Mouse (Mus musculus): ENCODE measurements around the gene OR5BS1P. TPM values are rescaled to one million over a fixed set of nuclear protein-coding genes. Genes with fewer than 3 reads are reported as not detected.

Gene OR5BS1P
- polyA plus RNA-seq, 1 experiment = not detected

DNA sequence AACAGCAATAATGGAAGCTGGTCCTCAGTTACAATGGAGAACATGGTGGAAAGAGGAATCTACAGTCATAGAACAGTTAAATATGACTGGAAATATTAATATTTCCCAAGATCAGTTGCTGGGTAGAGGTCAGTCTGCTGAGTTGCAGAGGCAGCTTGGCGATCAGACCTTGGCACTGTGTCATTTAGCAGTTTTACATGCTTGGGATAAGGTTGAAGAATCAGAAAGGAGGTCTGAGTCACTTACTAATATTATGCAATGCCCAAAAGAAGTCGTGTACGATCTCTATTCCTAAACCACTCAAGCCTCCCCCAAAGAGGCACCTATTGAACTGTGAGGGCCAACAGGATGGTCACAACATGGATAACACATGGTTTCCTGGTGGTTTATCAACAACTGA, 25.1 kb upstream of the OR5BS1P start:
- Histone ChIP-seq H3ac (ENCODE audit: control insufficient read depth, insufficient read length, low read depth) (no peak overlapping the region), H3K79me3 (ENCODE audit: low read depth) (no peaks in the 10 kb centered on the region), H3K4me3 (ENCODE audit: insufficient read depth, poor library complexity, severe bottlenecking) (no peak overlapping the region), H3K36me3 (ENCODE audit: control insufficient read depth, insufficient read depth) (no peaks in the 10 kb centered on the region), H3K79me2 (ENCODE audit: control insufficient read depth, insufficient read depth) (no peaks in the 10 kb centered on the region), H3K27me3 (ENCODE audit: control insufficient read depth, insufficient read depth, insufficient read length) (peaks cover 3% of the 10 kb centered on the region)
- TF ChIP-seq CEBPB (IDR thresholded peaks at IDR 0.05; ENCODE audit: low read depth) (no peak), MYOG (IDR thresholded peaks at IDR 0.05; ENCODE audit: control insufficient read depth, extremely low read depth, insufficient read length) (no peak), FOSL1 (IDR thresholded peaks at IDR 0.05; ENCODE audit: insufficient read depth, low read length, poor library complexity, severe bottlenecking) (no peak)

DNA sequence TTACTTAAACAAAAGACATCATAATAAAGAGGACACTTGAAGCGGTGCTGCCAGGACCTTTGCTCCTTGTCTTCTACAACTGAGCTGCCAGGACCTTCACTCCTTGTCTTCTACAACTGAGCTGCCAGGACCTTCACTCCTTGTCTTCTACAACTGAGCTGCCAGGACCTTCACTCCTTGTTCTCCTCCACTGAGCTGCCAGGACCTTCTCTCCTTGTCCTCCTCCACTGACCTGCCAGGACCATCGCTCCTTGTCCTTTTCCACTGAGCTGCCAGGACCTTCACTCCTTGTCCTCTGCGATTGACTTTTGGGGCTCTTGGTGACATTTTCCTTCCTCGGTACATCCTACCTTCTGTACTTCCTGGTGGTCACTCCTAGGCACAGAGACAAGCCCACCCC, 21.2 kb upstream of the OR5BS1P start:
- Histone ChIP-seq H3K79me2 (ENCODE audit: control insufficient read depth, insufficient read depth) (no peaks in the 10 kb centered on the region), H3K27me3 (ENCODE audit: control insufficient read depth, insufficient read depth, insufficient read length) (peaks cover 24% of the 10 kb centered on the region), H3K4me3 (ENCODE audit: insufficient read depth, poor library complexity, severe bottlenecking) (no peak overlapping the region), H3K36me3 (ENCODE audit: control insufficient read depth, insufficient read depth) (no peaks in the 10 kb centered on the region), H3ac (ENCODE audit: control insufficient read depth, insufficient read length, low read depth) (no peak overlapping the region), H3K79me3 (ENCODE audit: low read depth) (no peaks in the 10 kb centered on the region)
- TF ChIP-seq USF1 (IDR thresholded peaks at IDR 0.05; ENCODE audit: low read depth) = no peak
- no peak for TF ChIP-seq CTCF (IDR thresholded peaks at IDR 0.05; ENCODE audit: control insufficient read depth, insufficient read depth, insufficient read length)
- no peak for TF ChIP-seq MYOG (IDR thresholded peaks at IDR 0.05; ENCODE audit: control insufficient read depth, extremely low read depth, insufficient read length)

- H3K4me3 ChIP-seq (ENCODE audit: insufficient read depth, poor library complexity, severe bottlenecking) = no peak within 1 kb of the TSS
- H3K36me3 ChIP-seq (ENCODE audit: control insufficient read depth, insufficient read depth) = no peaks in the 10 kb centered on the region
- no peaks in the 10 kb centered on the region for H3K79me2 ChIP-seq (ENCODE audit: control insufficient read depth, insufficient read depth)
- no peak within 1 kb of the TSS for H3ac ChIP-seq (ENCODE audit: control insufficient read depth, insufficient read length, low read depth)
- TF ChIP-seq FOSL1 (IDR thresholded peaks at IDR 0.05; ENCODE audit: insufficient read depth, low read length, poor library complexity, severe bottlenecking) = no peak
- no peaks in the 10 kb centered on the region for H3K79me3 ChIP-seq (ENCODE audit: low read depth)
- H3K27me3 ChIP-seq (ENCODE audit: control insufficient read depth, insufficient read depth, insufficient read length) = peaks cover 45% of the 10 kb centered on the region
These were observed 17.4 kb upstream of the OR5BS1P start, which contains the start of gene Olfr281 for GRCm38 (mm10) chr15:98452288-98452687. Olfr281 (plus strand) TSS chr15:98452588.

DNA sequence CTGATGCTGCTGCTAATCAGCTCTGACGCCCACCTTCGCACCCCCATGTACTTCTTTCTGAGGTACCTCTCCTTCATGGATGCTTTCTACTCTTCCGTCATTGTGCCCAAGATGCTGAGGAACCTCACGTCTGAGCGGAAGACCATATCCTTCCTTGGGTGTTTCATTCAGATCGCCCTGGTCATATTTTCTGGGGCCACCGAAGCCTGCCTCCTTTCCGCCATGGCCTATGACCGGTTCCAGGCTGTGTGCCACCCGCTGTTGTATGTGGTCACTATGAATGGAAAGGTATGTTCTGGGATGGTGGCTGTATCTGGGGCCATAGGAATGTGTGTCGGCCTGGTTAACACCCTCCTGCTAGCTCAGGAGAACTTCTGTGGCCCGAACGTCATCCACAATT, 1.8 kb downstream of the OR5BS1P start:
- TF ChIP-seq CTCF (IDR thresholded peaks at IDR 0.05; ENCODE audit: control insufficient read depth, insufficient read depth, insufficient read length) (no peak), MYOG (IDR thresholded peaks at IDR 0.05; ENCODE audit: control insufficient read depth, extremely low read depth, insufficient read length) (no peak), CEBPB (IDR thresholded peaks at IDR 0.05; ENCODE audit: low read depth) (no peak), MYOD1 (IDR thresholded peaks at IDR 0.05; ENCODE audit: control insufficient read depth, insufficient read length, low read depth) (no peak), FOSL1 (IDR thresholded peaks at IDR 0.05; ENCODE audit: insufficient read depth, low read length, poor library complexity, severe bottlenecking) (no peak), USF1 (IDR thresholded peaks at IDR 0.05; ENCODE audit: low read depth) (no peak), MAX (IDR thresholded peaks at IDR 0.05) (no peak)
- H3K4me3 ChIP-seq (ENCODE audit: insufficient read depth, poor library complexity, severe bottlenecking) = no peak overlapping the region
- no peaks in the 10 kb centered on the region for H3K79me2 ChIP-seq (ENCODE audit: control insufficient read depth, insufficient read depth)
- no peaks in the 10 kb centered on the region for H3K36me3 ChIP-seq (ENCODE audit: control insufficient read depth, insufficient read depth)
- H3ac ChIP-seq (ENCODE audit: control insufficient read depth, insufficient read length, low read depth) = no peak overlapping the region
- no peaks in the 10 kb centered on the region for H3K79me3 ChIP-seq (ENCODE audit: low read depth)
- peaks cover 62% of the 10 kb centered on the region for H3K27me3 ChIP-seq (ENCODE audit: control insufficient read depth, insufficient read depth, insufficient read length)

- Histone ChIP-seq H3K36me3 (ENCODE audit: control insufficient read depth, insufficient read depth) (no peaks in the 10 kb centered on the region), H3ac (ENCODE audit: control insufficient read depth, insufficient read length, low read depth) (no peak overlapping the region), H3K4me3 (ENCODE audit: insufficient read depth, poor library complexity, severe bottlenecking) (no peak overlapping the region), H3K79me2 (ENCODE audit: control insufficient read depth, insufficient read depth) (no peaks in the 10 kb centered on the region), H3K27me3 (ENCODE audit: control insufficient read depth, insufficient read depth, insufficient read length) (peaks cover 72% of the 10 kb centered on the region), H3K79me3 (ENCODE audit: low read depth) (no peaks in the 10 kb centered on the region)
- no peak for TF ChIP-seq CTCF (IDR thresholded peaks at IDR 0.05; ENCODE audit: control insufficient read depth, insufficient read depth, insufficient read length)
These were observed 5.3 kb downstream of the OR5BS1P start for GRCm38 (mm10) chr15:98474958-98475357.

GRCm38 (mm10) chr15:98475382-98475781, 5.7 kb downstream of the OR5BS1P start:
- TF ChIP-seq CTCF (IDR thresholded peaks at IDR 0.05; ENCODE audit: control insufficient read depth, insufficient read depth, insufficient read length) = peak; percentile 5
- TF ChIP-seq MYOG (IDR thresholded peaks at IDR 0.05; ENCODE audit: control insufficient read depth, extremely low read depth, insufficient read length) = no peak

DNA sequence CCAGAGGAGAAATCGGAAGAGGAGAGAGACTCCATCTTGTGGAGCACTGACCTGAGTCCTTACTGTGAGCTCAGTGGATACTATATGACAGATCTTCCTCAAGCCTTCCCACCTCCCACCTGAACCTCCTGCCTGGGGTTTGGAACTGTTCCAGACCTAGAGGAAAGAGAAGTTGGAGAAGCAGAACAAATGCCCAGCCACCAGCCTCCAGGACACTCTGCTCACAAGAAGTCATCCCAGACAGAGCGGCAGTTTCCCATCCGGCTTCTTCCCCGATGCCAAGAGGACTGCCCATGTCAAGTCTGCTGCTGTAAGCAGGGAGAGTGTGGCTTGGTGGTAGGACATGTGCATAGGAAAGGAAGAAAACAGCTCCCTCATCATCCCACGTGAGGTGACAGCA, 6.6 kb downstream of the OR5BS1P start:
- H3K27me3 ChIP-seq (ENCODE audit: control insufficient read depth, insufficient read depth, insufficient read length) = peaks cover 72% of the 10 kb centered on the region
- no peaks in the 10 kb centered on the region for H3K79me3 ChIP-seq (ENCODE audit: low read depth)
- H3K36me3 ChIP-seq (ENCODE audit: control insufficient read depth, insufficient read depth) = no peaks in the 10 kb centered on the region
- TF ChIP-seq CTCF (IDR thresholded peaks at IDR 0.05; ENCODE audit: control insufficient read depth, insufficient read depth, insufficient read length) = no peak
- no peaks in the 10 kb centered on the region for H3K79me2 ChIP-seq (ENCODE audit: control insufficient read depth, insufficient read depth)
- H3ac ChIP-seq (ENCODE audit: control insufficient read depth, insufficient read length, low read depth) = no peak overlapping the region
- H3K4me3 ChIP-seq (ENCODE audit: insufficient read depth, poor library complexity, severe bottlenecking) = no peak overlapping the region

More at GRCm38 (mm10) chr15:98475382-98475781, 5.7 kb downstream of the OR5BS1P start:
- no peak overlapping the region for H3ac ChIP-seq (ENCODE audit: control insufficient read depth, insufficient read length, low read depth)
- no peaks in the 10 kb centered on the region for H3K79me3 ChIP-seq (ENCODE audit: low read depth)
- H3K4me3 ChIP-seq (ENCODE audit: insufficient read depth, poor library complexity, severe bottlenecking) = no peak overlapping the region
- H3K79me2 ChIP-seq (ENCODE audit: control insufficient read depth, insufficient read depth) = no peaks in the 10 kb centered on the region
- no peaks in the 10 kb centered on the region for H3K36me3 ChIP-seq (ENCODE audit: control insufficient read depth, insufficient read depth)
- peaks cover 72% of the 10 kb centered on the region for H3K27me3 ChIP-seq (ENCODE audit: control insufficient read depth, insufficient read depth, insufficient read length)

All from C2C12 (cell line).